Mouse (Mus musculus) left cerebral cortex, adult 18-20 months (tissue): ENCODE measurements at regions not wholly inside any gene's neighbourhood (a gene's known extent, or its start where the extent isn't known, plus 50 kb on each side); places are given as distances from the start of the nearest gene placed in this dataset.
A peak's percentile ranks its signal among the peaks of the same experiment; 100 is the strongest.
"Not testable (repeated sequence)": the region's sequence is repeated elsewhere in the genome, so short reads cannot be mapped to it uniquely, and the experiment has no call there.

Source experiments
- DNase-seq, 2 experiments: peaks; one replicate each; pipeline ENCODE4 v3.0.0; 2021 to 2022; ENCODE audit warnings: low spot score in 2 of 2, mixed read lengths in 1 of 2

DNA sequence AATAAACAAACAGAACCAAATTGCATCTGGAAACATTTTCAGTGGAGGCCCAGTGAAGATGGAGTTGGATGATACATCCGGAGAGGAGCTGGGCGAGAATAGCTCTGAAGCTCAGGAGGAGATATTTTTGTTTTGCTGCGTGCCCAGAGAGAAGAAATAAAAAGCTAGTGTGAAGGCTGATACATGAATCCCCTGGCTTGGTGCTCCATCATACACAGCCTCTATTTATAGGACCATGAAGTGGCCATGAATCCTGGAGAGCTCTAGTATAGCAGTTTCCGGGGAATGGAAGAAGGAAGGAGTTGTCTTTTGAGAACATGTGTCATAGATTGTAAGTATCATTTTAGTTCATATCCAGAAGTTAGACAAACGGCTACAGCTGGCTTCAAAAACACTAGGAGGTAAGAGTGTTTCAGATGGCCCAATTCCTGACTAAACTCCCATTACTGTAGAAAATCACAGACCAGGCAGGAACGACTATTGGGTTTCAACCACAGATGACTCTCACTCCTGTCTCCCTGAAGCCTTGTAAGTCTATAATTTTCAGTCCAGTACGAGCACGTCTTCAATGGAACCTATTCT, 120.5 kb upstream of the Gm5148 start:
- no peak for DNase-seq

DNA sequence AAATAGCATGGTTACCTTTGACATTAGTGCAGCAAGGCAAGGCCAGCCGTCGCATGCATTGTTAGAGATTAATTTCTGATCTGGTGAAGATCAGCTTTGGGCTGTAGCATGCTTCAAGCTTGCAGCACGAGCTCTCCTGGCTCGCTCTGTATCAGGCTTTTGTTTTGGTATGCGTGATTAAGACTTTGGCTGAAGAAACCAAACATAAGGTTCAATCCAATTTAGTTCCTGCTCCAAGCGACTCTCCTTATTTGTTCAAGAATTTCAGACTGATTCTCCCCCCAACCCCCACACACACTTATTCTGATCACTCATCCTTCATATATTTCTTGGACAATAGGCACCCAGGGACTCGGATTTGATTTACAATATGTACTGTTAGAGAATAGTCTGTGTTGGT, 118.0 kb upstream of the Gm5148 start:
- DNase-seq: no peak

DNA sequence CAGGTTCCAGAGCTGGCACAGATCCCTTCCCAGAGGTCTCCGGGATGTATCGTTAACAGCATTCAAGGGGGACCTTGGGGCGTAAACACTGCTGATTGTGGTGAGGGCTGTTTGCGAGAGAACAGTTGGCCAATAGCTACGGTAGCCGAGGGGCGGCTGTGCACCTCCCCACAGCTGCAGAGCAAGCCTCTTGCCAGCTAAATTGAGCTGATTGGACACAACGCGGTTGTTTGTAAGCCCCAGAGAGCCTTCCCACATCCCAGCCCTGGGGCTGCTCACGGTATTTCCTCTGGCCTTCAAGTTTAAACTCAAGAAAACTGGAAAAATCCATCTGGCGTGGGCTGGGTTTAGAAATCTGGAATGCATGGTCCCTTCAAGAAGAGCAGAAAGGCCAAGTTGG, 114.6 kb upstream of the Gm5148 start:
- DNase-seq: no peak

DNA sequence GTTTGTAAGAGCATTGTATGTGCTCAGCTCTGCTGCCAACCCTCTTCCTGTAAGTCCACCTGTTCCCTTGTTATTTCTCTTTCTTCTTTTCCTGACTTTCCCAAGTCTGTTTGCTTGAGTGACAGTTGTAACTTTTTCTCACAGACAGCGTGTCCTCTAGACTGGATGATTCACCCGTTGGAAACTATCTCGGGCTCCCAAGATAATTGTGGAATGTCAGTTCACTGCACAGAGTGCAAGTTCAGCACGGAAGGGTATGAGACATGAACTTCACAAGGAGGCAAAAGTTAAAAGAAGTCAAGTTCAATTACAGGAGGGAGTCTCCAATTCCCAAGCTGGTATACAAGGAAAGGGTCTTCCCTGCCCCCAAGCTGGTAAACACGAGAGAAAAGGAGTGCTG, 112.5 kb upstream of the Gm5148 start:
- no peak for DNase-seq

DNA sequence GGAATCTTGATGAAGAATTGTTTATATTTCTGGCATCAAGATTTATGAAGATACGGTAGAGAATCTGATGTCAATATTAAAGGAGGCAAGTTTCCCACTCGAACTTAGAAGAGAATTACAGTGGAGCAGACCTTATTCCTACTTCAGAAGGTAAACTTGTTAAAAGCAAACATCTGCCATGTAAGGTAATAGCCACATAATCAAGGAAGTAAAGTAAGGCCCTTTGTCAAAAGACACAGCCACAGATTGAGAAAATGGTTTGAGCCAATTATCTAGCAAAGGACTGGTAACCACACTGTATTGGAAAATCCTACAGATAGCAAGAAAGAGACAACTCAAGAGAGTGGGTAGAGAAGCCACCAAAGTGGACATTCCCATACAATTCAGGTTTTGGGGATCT, 111.4 kb upstream of the Gm5148 start:
- DNase-seq: no peak

DNA sequence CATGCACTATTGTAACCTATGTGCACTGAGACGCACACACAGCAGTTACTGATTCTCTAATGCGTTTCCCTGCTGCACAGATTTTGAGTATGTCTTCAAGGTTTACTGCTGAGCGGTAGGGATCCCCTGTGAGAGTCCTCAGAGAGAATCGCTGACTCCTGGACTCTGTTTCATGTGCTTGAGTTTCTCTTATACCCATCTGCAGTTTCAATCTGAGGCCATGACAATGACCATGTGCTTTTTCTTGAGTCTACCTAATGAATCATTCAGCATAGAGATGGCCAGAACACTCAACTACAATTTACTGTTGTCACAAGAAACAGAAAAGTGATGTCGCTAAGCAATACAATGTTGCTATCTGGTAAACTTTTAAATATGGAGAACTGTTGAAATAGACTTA, 110.8 kb upstream of the Gm5148 start:
- DNase-seq: no peak

DNA sequence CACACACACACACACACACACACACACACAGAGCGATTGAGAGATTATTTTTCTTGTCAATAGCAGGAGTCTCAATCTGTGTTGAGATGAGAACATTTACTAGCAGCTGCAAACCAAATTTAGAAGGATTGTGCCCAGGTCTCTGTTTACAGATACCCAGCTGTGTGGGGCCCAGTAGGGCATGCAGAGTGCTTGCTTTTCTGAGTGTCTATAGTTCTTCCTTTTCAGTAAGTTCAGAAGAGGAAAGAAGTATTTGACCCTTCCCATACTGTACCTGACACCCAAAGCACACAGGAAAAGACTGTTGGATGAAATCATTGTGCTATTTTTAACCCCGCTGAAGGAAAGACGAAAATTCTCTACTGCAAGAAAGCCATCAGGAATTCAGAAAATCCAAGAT, 110.3 kb upstream of the Gm5148 start:
- no peak for DNase-seq

DNA sequence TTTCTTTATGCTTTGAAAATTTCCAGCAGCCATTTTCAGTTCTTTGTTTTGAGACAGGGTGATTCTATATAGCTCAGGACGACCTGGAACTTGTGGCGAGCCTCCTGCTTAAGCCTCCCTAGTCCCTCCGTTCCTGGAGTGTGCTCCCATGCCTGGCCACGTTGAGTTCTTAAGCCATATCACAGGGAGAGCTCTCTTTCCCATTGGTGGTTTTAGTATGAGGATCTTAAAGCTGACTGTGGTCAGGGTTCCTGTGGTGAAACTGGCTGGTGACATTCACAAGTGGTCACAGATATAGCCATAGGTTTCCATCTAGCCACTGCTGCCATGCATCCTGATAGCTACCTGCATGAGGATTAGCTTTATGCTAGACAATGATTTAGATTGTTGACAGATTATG, 109.1 kb upstream of the Gm5148 start:
- no peak for DNase-seq

DNA sequence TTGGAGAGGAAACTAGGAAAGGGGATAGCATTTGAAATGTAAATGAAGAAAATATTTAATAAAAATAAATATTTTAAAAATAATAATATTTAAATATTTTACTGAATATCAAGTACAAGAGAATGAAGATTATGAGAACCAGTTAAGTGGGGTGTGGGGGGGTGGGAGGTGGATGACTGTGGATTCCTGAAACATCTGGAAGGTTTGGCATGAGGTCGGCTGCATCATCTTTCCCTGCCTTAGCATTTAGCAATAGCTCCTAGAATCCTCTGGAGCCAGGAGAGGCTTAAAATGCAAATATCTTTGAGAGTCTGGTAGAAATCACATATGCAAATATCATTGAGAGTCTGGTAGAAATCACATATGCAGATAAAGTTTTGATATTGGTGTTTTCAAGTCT, 103.3 kb upstream of the Gm5148 start:
- no peak for DNase-seq

DNA sequence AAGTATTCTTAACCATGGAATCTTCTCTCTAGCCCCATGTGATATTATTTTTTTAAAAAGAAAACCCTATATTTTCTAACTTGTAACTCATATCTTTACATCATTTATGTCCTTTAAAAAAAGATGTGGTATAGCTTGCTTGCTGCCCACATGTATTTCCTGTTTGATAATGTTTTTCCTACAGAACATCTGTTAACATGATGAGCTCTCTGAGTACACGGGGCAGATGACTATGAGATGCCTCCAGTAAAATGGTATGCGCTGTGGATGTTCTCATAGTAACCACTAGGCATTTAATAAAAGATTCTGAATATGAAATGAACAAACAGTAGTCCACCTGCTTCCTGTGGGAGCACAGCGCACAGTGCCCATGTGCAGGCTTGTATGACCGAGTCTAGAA, 101.3 kb upstream of the Gm5148 start:
- DNase-seq: no peak

DNA sequence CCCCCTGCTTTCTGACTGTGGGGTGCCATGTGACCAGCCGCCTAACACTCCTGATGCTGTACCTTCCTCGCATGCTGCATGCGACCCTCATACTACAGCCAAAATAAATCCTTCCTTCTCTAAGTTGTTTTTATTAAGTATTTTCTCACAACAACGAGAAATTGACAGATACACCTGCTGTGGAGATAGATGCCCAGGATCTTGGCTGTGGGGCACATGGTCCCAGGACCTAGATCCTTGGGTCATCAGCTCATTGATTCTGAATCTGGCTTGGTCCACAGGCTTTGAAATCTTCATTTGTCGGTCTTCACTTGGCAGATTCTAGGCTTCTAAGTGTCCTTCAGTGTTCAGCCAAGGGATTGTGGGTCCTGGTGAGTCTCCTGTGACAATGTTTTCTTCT, 100.4 kb upstream of the Gm5148 start:
- DNase-seq: no peak

DNA sequence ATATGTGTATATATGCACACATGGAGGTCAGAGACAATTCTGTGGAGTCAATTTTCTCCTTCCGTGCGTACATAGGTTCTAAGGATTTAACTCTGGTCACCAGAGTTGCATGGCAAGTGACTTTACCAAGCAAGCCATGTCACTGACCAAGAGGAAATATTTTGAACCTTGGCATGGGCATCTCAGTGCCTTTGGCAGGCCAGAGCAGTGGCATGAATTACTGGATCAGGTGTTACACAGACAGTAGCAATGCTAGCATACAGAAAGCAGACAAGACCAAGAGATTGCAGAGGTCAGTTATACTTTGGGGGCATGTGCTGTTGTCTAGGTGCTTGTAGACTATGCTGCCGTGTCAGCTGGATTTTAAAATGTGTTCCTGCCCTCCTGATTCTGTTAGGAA, 95.2 kb upstream of the Gm5148 start:
- no peak for DNase-seq

DNA sequence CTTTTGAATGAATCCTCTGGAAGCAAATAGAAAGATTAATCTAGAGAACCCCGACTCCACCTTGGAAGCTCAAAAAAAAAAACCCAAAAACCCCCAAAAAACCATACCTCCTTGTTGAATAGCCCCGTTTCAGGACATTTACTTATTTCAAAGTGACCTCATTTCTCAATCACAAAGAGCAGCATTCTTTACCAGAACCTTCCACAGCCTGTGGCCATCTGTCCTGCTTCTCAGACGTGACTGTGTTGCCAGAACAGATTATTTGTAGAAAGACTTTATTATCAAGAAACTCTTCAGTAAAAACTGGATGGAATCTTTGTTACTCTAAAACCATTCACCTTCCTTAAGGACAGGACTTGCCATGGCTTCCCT, 93.1 kb upstream of the Gm5148 start:
- DNase-seq: peak; percentile 25 to 46

DNA sequence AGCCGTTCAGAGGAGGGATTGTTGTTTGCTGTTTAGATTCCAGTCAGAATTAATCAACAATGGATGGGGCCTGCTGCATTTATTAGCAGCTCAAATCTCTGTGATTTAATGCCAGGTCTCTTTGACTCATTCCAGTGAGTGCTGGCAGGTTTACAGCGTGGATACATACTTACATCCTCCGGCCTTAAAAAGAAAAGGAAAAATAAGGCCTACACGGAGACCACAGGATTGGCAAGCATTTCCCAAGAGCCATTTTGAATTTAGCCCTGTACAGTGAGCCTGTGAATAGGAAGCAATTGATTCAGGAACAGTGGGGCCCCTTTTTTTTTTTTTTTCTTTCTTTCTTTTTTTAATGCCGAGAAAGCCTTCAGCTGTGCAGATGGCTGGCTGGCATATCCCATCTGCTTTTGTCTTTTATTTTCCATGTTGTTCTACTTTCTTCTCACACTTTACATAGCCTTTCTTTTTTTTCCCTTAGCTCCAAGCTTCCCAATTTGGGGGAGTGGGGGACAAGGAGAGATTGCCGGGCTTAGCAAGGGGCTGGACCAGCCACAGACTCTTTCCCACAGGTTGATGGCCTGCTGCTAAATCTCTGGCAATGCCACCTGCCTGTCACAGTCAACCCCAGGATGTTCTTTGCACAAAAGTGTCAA, 92.6 kb upstream of the Gm5148 start:
- peak; percentile 24 to 31 for DNase-seq

DNA sequence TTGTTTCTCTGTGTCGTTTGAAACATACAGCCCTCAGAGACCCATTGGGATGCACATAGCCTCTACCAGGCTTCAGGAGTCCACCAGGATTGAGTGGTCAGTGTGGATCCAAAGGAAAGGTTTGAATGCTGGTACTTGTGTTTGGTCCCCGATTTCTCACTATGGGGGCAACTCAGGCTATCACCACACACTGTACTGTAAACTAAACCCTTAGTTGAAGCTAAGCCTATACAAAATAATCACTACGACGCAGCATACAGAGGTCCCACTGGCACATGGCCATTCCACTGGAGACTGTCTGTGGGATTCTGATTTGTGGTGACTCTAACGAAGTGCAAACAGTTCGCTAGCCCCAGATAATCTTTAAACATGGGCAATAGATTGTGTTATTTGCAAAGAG, 91.5 kb upstream of the Gm5148 start:
- DNase-seq: no peak

DNA sequence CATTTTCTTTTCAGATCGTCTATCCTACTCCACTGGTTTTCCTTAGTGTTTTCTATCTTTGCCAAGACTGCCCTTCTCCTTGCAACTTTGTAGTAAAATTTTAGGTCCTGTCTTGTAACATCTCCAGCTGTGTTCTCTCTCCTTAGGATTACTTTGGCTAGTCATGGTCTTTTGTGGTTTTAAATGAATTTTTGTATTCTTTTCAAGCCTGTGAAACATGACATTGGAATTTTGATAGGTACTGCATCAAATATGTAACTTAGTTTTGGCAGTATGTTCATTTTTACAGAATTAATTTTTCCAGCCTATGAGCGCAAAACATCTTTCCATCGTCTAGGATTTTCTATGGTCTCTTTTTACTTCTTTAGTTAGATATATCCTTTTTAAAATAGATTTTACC, 88.6 kb upstream of the Gm5148 start:
- DNase-seq: no peak

DNA sequence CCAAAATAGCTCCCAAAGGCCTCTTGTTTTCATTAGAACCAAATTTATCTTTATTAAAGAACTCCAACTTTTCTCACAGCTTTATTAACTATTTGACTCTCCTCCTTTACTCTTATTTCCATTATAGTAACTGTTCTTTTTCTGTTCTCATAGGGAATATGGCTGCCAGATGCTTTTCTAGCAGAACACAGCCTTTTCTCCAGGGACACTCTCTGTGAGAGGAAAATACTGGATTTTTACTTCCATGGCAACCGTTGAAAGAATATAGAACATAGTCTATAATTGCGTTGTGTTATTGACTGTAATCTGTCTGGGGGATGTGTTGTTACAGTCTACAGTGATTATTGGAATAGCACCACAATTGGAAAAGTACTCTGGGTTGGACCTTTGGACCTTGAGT, 87.1 kb upstream of the Gm5148 start:
- DNase-seq: no peak

DNA sequence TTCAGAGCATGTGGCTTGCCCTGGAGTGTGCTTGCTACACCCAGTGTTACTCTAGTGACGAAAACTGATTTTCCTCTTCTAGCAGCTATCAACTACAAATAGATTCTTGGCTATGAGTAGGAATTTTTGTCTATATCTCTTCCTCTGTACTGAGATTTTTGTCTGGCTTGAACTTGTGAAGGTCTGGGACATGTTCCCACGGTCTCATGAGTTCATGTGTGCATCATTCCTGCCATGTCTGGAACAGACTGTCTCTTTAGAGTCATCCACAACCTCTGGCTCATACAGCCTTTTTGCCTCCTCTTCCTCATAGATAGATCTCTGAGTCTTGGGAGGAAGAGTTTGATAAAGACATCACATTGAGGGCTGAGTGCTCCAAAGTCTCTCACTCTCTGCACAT, 86.5 kb upstream of the Gm5148 start:
- no peak for DNase-seq

DNA sequence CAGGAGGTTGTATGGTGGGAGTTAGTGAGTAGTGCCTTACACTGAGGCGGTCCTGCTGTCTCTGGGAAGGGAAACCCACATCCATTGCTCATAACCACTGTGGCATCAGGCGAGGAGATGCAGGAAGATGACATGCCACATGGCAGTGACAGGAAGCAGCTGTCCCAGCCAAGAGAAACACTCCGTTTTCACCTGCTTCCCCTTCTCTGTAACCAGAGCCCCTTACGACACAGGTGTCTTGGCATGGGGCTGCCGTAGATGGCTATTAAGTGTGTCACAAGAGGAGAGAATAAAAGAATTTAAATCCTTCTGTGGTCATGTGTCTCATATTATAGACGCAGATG, 81.5 kb upstream of the Gm5148 start:
- DNase-seq: no peak

DNA sequence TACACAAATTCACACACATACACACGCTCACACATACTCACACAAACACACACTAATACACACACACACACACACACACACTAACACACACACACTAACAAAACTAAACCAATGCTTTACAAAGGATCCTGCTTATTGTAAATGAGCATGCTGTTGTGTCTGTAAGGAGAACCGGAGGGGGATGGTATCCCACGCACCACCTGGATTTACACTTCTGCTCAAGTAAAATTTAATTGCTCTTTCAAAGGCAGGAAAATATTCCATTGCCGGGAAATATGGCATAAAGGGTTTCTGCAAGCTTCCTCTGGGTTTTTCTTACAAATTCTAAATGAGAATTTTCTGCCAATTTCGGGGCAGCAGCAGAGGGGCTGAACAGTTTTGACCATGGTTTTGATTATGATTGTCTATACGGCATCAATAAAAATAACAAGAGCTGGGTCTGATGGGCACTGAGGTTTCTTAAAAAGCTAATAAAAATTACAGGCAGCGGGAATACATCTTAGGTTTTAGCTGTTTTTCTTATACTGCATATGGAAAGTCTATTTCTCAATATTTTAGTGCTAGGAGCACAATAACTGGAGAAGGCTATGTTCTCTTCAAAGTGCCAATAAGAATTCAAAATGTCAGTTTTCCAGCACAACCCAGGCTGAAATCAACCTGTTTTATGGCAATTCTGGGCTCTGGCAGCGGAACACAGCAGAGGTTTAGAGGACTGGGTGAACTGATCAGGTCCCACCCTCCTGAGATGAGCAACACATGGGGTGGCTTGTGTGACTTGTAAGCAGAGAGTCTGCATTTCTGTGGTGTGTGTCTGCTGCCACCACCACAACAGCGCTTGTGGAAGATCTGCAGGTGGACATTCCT, 80.9 kb upstream of the Gm5148 start:
- peak; percentile 56 to 59 for DNase-seq

DNA sequence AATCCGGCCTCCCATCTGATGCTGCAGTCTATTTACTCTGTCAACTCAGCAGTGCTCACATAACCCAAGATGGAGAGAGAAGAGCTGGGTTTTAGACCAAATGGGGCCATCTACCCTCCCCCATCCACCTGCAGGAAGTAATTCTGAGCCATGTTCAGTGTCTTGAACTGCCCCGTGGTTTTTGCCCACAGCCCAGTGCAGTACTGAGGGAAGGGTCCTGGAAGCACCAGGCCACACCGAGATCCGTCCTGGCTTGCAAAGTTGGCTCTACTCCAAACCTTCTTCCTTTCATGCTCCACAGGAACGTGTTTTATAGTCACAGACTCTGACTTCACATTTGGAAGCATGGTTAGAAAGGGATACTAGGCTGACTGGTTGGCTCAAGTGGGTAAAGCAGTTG, 80.0 kb upstream of the Gm5148 start:
- no peak for DNase-seq

DNA sequence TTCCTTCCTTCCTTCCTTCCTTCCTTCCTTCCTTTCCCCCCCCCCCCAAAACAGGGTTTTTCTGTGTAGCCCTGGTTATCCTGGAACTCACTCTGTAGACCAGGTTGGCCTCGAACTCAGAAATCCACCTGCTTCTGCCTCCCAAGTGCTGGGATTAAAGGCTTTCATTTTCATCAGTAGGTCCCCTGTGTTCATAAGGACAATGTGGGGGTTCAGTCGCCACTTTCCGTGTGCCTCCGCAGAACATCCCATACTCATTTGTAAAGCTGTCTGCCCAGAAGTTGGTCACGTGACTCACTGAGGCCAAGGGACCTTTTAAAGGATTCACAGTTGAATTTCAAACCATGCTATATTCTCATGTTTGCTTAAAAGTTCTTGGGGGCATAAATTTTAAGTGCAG, 79.5 kb upstream of the Gm5148 start:
- not testable (repeated sequence) for DNase-seq

DNA sequence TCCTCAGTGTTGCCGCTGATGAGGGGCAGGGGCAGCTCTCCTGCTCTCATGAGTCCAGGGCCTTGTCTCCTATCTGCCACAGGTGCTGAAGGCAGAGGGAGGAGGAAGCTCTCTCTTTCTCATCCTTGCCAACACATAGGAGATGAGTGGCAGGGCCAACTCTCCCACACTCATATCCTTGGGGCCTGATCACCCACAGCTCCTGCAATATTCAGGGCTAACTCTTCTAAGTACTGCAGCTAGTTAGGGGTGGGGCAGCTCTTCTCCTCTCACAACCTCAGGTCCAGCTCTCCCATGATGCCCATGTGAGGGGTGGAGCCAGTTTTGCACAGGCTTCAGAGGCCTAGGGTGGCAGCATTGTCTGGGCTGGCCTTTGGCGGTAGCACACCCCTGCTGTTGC, 77.3 kb upstream of the Gm5148 start:
- DNase-seq: no peak
